Mouse (Mus musculus) urinary bladder, adult 2 months (tissue): ENCODE data around the gene Tshz3. TPM values are rescaled to one million over a fixed set of nuclear protein-coding genes. Genes with fewer than 3 reads are reported as not detected.

Experiments used
- DNase-seq: peaks from one replicate; pipeline ENCODE4 v3.0.0; 2022; ENCODE audit warnings: low spot score
- polyA plus RNA-seq: library from polyadenylated mRNA; depleted of rRNA; stranded (reverse); fragments of >200 nt; gene quantifications from 2 replicates; pipeline ENCODE4 v1.2.3, GENCODE M21; 2012; rRNA removed

Gene Tshz3
- polyA plus RNA-seq, result 22.7 and 34.0 TPM in 2 replicates

- peak; percentile 66 for DNase-seq
Observed at GRCm38 (mm10) chr7:36697856-36698588, at the start of gene Tshz3. Gene Tshz3, plus strand, starts transcription at chr7:36698118.

GRCm38 (mm10) chr7:36655931-36656330 lies 42.0 kb upstream of the Tshz3 start:
- DNase-seq, result no peak

- no peak for DNase-seq
Observed at GRCm38 (mm10) chr7:36656401-36656800, 41.5 kb upstream of the Tshz3 start.

- no peak for DNase-seq
Observed at GRCm38 (mm10) chr7:36658331-36658730, 39.6 kb upstream of the Tshz3 start.

- no peak for DNase-seq
Observed at GRCm38 (mm10) chr7:36659265-36659664, 38.7 kb upstream of the Tshz3 start.

GRCm38 (mm10) chr7:36660654-36661053 lies 37.3 kb upstream of the Tshz3 start:
- no peak for DNase-seq

GRCm38 (mm10) chr7:36663431-36663830 lies 34.5 kb upstream of the Tshz3 start:
- no peak for DNase-seq

- DNase-seq, result no peak
Observed at GRCm38 (mm10) chr7:36667767-36668166, 30.2 kb upstream of the Tshz3 start.

- no peak for DNase-seq
Observed at GRCm38 (mm10) chr7:36678031-36678430, 19.9 kb upstream of the Tshz3 start.

GRCm38 (mm10) chr7:36678510-36678909 lies 19.4 kb upstream of the Tshz3 start:
- DNase-seq, result no peak

- no peak for DNase-seq
Observed at GRCm38 (mm10) chr7:36679031-36679618, 18.8 kb upstream of the Tshz3 start.

- DNase-seq, result no peak
Observed at GRCm38 (mm10) chr7:36679866-36680458, 18.0 kb upstream of the Tshz3 start.

- no peak for DNase-seq
Observed at GRCm38 (mm10) chr7:36687508-36687907, 10.4 kb upstream of the Tshz3 start.

- DNase-seq, result no peak
Observed at GRCm38 (mm10) chr7:36689049-36689793, 8.7 kb upstream of the Tshz3 start.

GRCm38 (mm10) chr7:36690551-36690950 lies 7.4 kb upstream of the Tshz3 start:
- DNase-seq, result peak; percentile 34

- DNase-seq, result no peak
Observed at GRCm38 (mm10) chr7:36691617-36692016, 6.3 kb upstream of the Tshz3 start.

GRCm38 (mm10) chr7:36692381-36692780 lies 5.5 kb upstream of the Tshz3 start:
- no peak for DNase-seq

GRCm38 (mm10) chr7:36693081-36693480 lies 4.8 kb upstream of the Tshz3 start:
- DNase-seq, result no peak

- DNase-seq, result no peak
Observed at GRCm38 (mm10) chr7:36694642-36695191, 3.2 kb upstream of the Tshz3 start.

- no peak for DNase-seq
Observed at GRCm38 (mm10) chr7:36695276-36695675, 2.6 kb upstream of the Tshz3 start.

GRCm38 (mm10) chr7:36695791-36696241 lies 2.1 kb upstream of the Tshz3 start:
- peak; percentile 52 for DNase-seq
